Mouse (Mus musculus) lung, embryonic 15.5 days (tissue): ENCODE measurements around the gene Sik3. TPM values are rescaled to one million over a fixed set of nuclear protein-coding genes. Genes with fewer than 3 reads are reported as not detected.

Experiments used
- ATAC-seq: fragments of 200-750 bp; cut with Nextera tagmentation; 2 replicates; pipeline ENCODE4 v1.8.0; 2017; ENCODE audit warnings: moderate number of reproducible peaks, borderline replicate concordance; ENCODE audit not compliant: low FRiP score, low TSS enrichment; ENCODE audit errors: extremely low read depth
- H3K27ac ChIP-seq: fragments of 300-500 bp; sonication (generic); 2 replicates; pipeline ENCODE4 v1.5.1; 2015; ENCODE audit warnings: moderate library complexity, mild to moderate bottlenecking, inconsistent platforms
- H3K27me3 ChIP-seq: fragments of 300-500 bp; sonication (generic); 2 replicates; pipeline ENCODE4 v1.6.1; 2015; ENCODE audit warnings: inconsistent platforms
- H3K36me3 ChIP-seq: fragments of 300-500 bp; sonication (generic); 2 replicates; pipeline ENCODE4 v1.6.1; 2015; ENCODE audit warnings: inconsistent platforms
- H3K4me1 ChIP-seq: fragments of 300-500 bp; sonication (generic); 2 replicates; pipeline ENCODE4 v1.6.1; 2015; ENCODE audit warnings: inconsistent platforms
- H3K4me2 ChIP-seq: fragments of 300-500 bp; sonication (generic); 2 replicates; pipeline ENCODE4 v1.6.1; 2015; ENCODE audit warnings: inconsistent platforms, mild to moderate bottlenecking, moderate library complexity
- H3K4me3 ChIP-seq: fragments of 300-500 bp; sonication (generic); 2 replicates; pipeline ENCODE4 v1.5.1; 2015; ENCODE audit warnings: mild to moderate bottlenecking, inconsistent platforms
- H3K9ac ChIP-seq: fragments of 300-500 bp; sonication (generic); 2 replicates; pipeline ENCODE4 v1.6.1; 2015; ENCODE audit warnings: inconsistent platforms
- H3K9me3 ChIP-seq: fragments of 300-500 bp; sonication (generic); 2 replicates; pipeline ENCODE4 v1.6.1; 2016; ENCODE audit warnings: inconsistent platforms
- WGBS: fragments of 180-500 bp; shearing (Covaris S2); methylation state at CpG from one replicate; pipeline ENCODE4 v1.1.7; 2015; 5-methylcytosine and 5-hydroxymethylcytosine counted together
- polyA plus RNA-seq: library from polyadenylated mRNA; unstranded; fragments of >200 nt; fragmentation: Nextera tagmentation; extraction: Ambion mirVana; gene quantifications from 2 replicates; pipeline ENCODE4 v1.2.1, GENCODE M21; 2015

Gene Sik3
- polyA plus RNA-seq, 1 experiment from 2014 or later: 12.8 TPM

DNA sequence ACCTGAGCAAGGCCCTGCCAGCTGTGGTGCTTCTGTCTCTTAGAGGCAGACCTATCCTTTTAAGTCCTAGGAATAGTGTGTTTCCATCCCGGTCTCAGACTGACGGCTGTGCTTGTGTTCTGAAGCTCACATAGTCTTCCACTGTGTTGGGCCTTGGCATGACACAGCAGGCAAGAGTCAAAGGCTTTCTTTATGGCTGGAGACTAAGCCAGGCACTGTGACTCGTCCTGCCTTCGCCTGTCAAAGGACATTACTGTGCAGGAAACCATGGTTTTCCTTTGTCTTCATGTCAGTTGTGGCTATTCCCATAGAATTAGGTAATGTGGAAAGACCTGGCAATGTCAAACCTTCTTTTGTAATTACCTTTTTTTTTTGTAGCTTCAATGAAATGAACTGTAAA lies 144.1 kb downstream of the Sik3 start:
- Histone ChIP-seq H3K9ac (no peak overlapping the region), H3K27ac (no peak overlapping the region), H3K4me1 (peaks cover 32% of the 10 kb centered on the region), H3K4me2 (no peak overlapping the region), H3K27me3 (no peaks in the 10 kb centered on the region), H3K36me3 (no peaks in the 10 kb centered on the region), H3K9me3 (no peaks in the 10 kb centered on the region), H3K4me3 (no peak overlapping the region)
- no peak for ATAC-seq
- WGBS: 73% methylated on average over 4 of the region's 4 CpGs

DNA sequence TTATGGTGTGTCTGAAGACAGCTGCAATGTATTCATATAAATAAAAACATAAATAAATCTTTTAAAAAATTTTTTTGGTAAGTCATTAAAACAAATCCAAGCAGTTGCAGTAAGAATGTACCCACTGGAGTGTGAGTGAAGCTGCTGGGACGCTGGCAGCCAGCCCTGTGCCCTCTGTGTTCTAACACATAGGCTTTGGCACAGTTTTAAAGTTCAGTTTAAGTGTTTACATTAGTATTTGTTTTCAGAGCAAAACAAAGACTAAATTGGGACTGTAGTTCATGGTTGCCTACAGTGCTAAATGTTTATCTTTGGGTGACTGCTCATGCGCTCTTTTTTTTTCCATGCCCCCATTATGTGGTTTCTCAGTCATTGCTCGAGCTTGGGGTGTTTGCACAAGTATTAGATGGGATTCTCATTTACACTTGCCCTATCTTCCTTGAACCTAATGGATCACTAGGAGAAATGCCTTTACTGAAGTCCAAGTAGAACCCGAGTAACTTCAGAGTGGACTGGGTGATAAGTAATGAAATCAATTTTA lies 145.7 kb downstream of the Sik3 start:
- ATAC-seq: peak; percentile 59; the same call in 1 of the 2 replicates
- Histone ChIP-seq H3K4me3 (no peak overlapping the region), H3K36me3 (no peaks in the 10 kb centered on the region), H3K9me3 (no peaks in the 10 kb centered on the region), H3K27me3 (no peaks in the 10 kb centered on the region), H3K27ac (no peak overlapping the region), H3K9ac (no peak overlapping the region), H3K4me2 (no peak overlapping the region), H3K4me1 (peaks cover 24% of the 10 kb centered on the region)
- WGBS: 47% methylated on average over 4 of the region's 4 CpGs

DNA sequence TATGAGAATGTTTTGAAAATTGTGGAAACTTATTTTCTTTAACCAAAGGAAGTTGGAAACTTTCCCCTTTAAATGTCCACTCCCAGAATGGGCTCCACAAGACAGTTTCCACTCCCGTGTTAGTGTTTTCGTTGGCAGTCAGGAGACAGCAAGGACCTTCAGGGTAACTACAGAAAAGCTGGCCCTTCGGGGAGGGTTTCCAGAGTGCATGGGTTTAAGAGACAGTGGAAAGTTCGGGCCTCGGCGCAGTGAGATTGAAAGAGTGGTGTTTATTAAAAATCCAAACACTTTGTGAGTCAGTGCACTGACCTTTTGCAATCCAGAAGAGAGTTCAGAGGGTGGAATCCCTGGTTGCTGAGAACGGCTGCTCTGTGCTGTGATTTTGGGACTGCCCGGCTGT lies 150.8 kb downstream of the Sik3 start:
- H3K27ac ChIP-seq: 0 out of 2 replicates have a peak overlapping the region, but pooled peaks have one; percentile 37
- H3K9me3 ChIP-seq: no peaks in the 10 kb centered on the region
- no peak overlapping the region for H3K9ac ChIP-seq
- WGBS: 36% methylated on average over 8 of the region's 8 CpGs
- no peaks in the 10 kb centered on the region for H3K27me3 ChIP-seq
- no peak overlapping the region for H3K4me3 ChIP-seq
- H3K4me2 ChIP-seq: no peak overlapping the region
- no peaks in the 10 kb centered on the region for H3K36me3 ChIP-seq
- no peak for ATAC-seq
- H3K4me1 ChIP-seq: peaks cover 9% of the 10 kb centered on the region

DNA sequence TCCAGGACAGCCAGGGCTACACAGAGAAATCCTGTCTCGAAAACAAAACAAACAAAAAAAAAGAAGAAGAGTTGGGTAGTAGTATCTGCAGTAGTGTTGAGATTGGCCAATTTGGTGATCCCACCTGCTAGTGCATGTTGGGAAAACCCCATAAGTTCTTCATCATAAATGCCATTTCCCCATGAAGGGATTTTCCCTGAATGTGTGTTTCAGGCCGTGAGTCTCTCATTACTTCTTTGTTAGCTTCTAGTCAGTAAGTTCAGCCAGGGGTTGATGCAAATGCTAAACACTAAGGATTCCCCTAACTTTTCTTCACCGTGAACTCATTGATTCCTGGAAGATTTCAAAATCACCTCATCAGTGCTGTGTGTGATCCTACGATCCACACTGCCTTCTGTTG lies 156.2 kb downstream of the Sik3 start:
- Histone ChIP-seq H3K4me1 (peaks cover 13% of the 10 kb centered on the region; the same call in 1 of the 2 replicates), H3K9me3 (no peaks in the 10 kb centered on the region), H3K9ac (no peak overlapping the region), H3K27me3 (no peaks in the 10 kb centered on the region), H3K4me3 (no peak overlapping the region), H3K27ac (no peak overlapping the region), H3K4me2 (no peak overlapping the region), H3K36me3 (no peaks in the 10 kb centered on the region)
- 67% methylated on average over 4 of the region's 4 CpGs for WGBS
- ATAC-seq: no peak

DNA sequence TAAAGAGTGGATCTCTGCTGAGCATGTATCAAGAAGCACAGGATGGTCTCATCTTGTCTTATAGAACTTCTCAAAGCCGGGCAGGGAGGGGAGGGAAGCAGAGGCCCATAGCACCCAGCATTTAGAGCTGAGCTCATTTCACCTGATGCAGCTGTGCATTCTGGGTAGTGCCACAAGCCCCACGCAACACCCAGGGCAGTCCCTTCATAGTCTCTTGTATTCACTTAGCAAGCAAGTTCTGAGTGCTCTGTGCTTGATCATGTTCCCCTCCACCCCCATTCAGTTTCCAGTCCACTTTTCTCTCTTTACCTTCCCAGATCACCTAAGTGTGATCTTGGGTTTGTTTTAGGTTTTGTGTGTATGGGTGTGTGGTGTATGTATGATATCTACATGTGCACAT lies 159.6 kb downstream of the Sik3 start:
- H3K9ac ChIP-seq: no peak overlapping the region
- ATAC-seq: no peak
- no peak overlapping the region for H3K27ac ChIP-seq
- peaks cover 36% of the 10 kb centered on the region for H3K4me1 ChIP-seq
- no peak overlapping the region for H3K4me2 ChIP-seq
- H3K9me3 ChIP-seq: no peaks in the 10 kb centered on the region
- no peaks in the 10 kb centered on the region for H3K36me3 ChIP-seq
- H3K4me3 ChIP-seq: no peak overlapping the region
- no peaks in the 10 kb centered on the region for H3K27me3 ChIP-seq
- 83% methylated on average over 2 of the region's 2 CpGs for WGBS

DNA sequence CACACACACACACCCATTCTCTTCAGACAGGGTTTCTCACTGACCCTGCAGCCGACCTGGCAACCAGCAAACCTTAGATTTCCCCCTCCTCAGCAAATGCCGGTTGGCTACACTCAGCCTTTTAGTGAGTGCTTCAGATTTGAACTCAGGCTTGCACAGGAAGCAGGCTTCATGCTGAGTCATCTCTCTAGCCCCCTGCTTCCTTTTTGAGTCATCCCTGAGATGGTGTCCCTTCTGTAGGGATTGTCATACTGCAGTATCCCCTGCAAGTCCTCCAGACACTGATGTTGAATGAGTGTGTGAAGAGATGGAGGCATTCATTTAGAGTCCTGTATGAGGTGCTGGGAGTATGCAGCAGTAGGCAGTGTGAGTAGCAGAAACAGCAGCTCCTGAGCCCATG lies 160.3 kb downstream of the Sik3 start:
- 0 out of 2 replicates have a peak overlapping the region, but pooled peaks have one; percentile 4 for H3K27ac ChIP-seq
- H3K9ac ChIP-seq: no peak overlapping the region
- H3K4me2 ChIP-seq: no peak overlapping the region
- peaks cover 2% of the 10 kb centered on the region; the same call in 1 of the 2 replicates for H3K36me3 ChIP-seq
- 15% methylated on average over 2 of the region's 2 CpGs for WGBS
- no peak for ATAC-seq
- H3K4me3 ChIP-seq: no peak overlapping the region
- peaks cover 36% of the 10 kb centered on the region for H3K4me1 ChIP-seq
- H3K27me3 ChIP-seq: no peaks in the 10 kb centered on the region
- H3K9me3 ChIP-seq: no peaks in the 10 kb centered on the region

DNA sequence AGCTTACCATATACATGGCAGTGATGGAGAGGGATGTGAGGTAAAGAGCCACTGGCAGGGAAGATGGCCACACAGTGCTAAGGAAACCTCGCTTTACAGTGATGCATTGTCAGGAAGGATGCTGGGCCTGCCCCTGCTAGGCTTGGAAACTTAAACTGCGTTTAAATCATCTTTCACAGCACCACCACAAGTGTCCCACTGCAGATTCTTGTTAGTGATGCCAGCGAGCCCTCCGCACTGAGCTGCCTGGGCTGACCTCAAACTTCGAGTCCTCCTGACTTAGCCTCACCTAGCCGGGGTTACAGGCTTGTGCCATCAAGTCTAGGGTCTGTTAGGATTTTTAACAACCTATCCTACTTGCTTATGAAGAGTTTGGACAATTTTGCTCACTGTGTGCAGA lies 161.3 kb downstream of the Sik3 start:
- no peak overlapping the region for H3K4me3 ChIP-seq
- peaks cover 10% of the 10 kb centered on the region; the same call in 1 of the 2 replicates for H3K36me3 ChIP-seq
- no peaks in the 10 kb centered on the region for H3K27me3 ChIP-seq
- H3K4me1 ChIP-seq: peaks cover 36% of the 10 kb centered on the region
- no peak overlapping the region for H3K27ac ChIP-seq
- no peak overlapping the region for H3K9ac ChIP-seq
- H3K4me2 ChIP-seq: no peak overlapping the region
- no peak for ATAC-seq
- WGBS: 70% methylated on average over 6 of the region's 6 CpGs
- H3K9me3 ChIP-seq: no peaks in the 10 kb centered on the region

DNA sequence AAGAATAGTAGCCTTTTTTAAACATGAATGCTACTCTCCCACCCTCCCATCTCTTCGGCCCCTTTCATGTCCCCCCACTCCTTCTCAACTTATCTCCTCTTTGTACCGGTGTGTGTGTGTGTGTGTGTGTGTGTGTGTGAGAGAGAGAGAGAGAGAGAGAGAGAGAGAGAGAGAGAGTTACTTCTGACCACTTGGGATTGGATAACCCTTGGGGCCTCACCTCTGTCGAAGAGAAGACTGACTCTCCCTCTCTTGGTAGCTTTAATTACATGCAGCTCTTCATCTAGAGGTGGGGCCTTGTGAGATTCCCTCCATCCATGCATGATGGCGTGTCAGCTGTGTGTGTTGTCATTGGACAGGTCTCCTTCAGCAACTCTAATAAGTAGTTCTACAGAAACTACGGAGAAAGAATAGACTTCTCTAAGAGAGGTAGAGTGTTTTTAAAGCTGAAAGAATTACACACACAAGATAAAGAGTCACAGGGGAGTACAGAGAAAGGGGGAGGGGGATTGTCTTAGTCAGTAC lies 162.2 kb downstream of the Sik3 start:
- H3K27ac ChIP-seq: no peak overlapping the region
- no peak overlapping the region for H3K4me3 ChIP-seq

DNA sequence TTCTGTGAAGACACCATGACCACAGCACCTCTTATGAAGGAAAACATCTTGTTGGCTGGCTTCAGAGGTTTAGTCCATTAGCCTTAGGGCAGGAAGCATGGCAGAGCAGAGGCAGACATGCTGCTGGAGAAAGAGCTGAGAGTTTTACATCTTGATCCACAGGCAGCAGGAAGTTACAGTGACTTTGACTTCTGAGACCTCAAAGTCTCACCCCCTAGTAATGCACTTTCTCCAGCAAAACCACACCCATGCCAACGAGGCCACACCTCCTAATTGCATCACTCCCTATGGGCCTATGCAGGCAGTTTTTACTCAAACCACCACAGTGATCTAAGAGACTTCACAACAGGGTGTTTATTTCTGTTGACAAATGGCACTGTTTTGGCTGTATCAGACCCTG lies 162.7 kb downstream of the Sik3 start:
- Histone ChIP-seq H3K36me3 (peaks cover 10% of the 10 kb centered on the region; the same call in 1 of the 2 replicates), H3K4me2 (no peak overlapping the region), H3K4me1 (peaks cover 38% of the 10 kb centered on the region), H3K4me3 (no peak overlapping the region), H3K9me3 (no peaks in the 10 kb centered on the region), H3K27me3 (no peaks in the 10 kb centered on the region), H3K27ac (peak overlapping the region; percentile 26; the same call in 1 of the 2 replicates), H3K9ac (no peak overlapping the region)
- no peak for ATAC-seq
- WGBS: 31% methylated on average over 1 of the region's 1 CpGs

More for the DNA sequence above, 162.2 kb downstream of the Sik3 start:
- no peak overlapping the region for H3K4me2 ChIP-seq
- no peaks in the 10 kb centered on the region for H3K27me3 ChIP-seq
- no peaks in the 10 kb centered on the region for H3K9me3 ChIP-seq
- peaks cover 36% of the 10 kb centered on the region for H3K4me1 ChIP-seq
- WGBS: 53% methylated on average over 5 of the region's 5 CpGs
- peaks cover 10% of the 10 kb centered on the region; the same call in 1 of the 2 replicates for H3K36me3 ChIP-seq
- ATAC-seq: no peak
- H3K9ac ChIP-seq: no peak overlapping the region

DNA sequence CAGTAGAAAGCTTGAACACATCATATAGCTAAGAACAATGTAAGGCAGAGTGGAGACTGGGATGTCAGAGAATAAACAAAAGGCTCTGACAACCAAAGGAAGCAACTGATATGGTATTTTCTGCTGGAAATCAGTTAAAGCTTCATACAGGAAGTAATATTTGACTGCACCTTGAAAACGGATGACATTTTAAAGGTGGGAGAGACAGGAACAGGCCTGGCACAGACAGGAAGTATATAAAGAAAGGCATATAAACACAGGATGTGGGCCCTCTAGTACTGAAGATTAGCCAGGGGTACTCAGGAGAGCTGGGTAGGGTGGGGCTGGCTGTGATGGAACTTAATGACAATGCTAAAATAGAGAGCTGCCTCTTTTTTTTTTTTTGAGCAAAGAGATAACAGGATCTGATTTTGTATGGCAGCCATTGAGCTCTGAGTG lies 163.3 kb downstream of the Sik3 start:
- Histone ChIP-seq H3K27me3 (no peaks in the 10 kb centered on the region), H3K36me3 (peaks cover 10% of the 10 kb centered on the region; the same call in 1 of the 2 replicates), H3K4me2 (no peak overlapping the region), H3K9ac (no peak overlapping the region), H3K9me3 (no peaks in the 10 kb centered on the region), H3K4me1 (peaks cover 44% of the 10 kb centered on the region), H3K4me3 (no peak overlapping the region), H3K27ac (peak overlapping the region; percentile 26; the same call in 1 of the 2 replicates)
- WGBS: 28% methylated on average over 1 of the region's 1 CpGs
- ATAC-seq: no peak

DNA sequence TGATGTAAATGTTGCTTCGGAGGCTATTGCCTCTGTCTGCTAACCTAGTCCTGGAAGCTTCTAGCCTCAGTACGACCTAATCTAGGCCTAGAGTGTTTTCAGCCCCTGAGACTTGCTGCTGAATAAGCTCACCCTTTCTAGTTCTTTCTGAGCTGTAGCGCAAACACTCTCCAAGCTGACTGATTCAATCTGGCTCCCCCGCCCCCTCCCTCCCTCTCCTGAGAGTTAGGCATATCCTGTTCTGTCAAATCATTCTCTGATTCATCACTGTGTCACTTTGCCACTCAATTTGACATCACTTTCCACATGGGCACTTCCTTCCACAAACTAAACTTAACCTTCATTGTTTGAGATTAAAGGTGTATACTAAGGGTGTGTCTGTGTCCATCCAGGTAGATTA lies 164.0 kb downstream of the Sik3 start:
- ATAC-seq: no peak
- 75% methylated on average over 4 of the region's 4 CpGs for WGBS
- H3K9me3 ChIP-seq: no peaks in the 10 kb centered on the region

DNA sequence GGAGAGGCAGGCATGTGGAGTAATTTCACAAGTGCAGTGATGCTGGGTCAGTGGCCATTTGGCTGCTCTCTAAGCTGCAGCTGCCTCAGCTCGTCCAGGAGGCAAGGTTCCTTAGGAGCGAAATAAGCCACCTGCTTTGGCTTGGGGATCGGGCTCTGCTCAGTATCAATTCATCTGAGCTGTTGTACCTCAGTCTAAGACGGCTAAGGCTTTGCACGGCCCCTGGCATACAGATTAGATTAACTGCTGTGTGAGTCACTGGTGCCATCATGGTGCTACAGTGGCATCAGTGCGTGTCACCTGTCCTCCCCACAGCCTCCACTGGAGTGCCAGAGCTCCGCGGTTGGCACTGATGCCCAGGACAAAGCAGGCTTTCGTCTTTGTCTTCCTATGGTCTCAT lies 166.0 kb downstream of the Sik3 start:
- Histone ChIP-seq H3K9ac (no peak overlapping the region), H3K4me1 (peaks cover 35% of the 10 kb centered on the region), H3K4me2 (no peak overlapping the region), H3K36me3 (peaks cover 10% of the 10 kb centered on the region; the same call in 1 of the 2 replicates), H3K9me3 (no peaks in the 10 kb centered on the region), H3K27ac (no peak overlapping the region), H3K27me3 (no peaks in the 10 kb centered on the region), H3K4me3 (no peak overlapping the region)
- WGBS: 89% methylated on average over 9 of the region's 9 CpGs
- ATAC-seq: no peak

More for the DNA sequence above, 164.0 kb downstream of the Sik3 start:
- peaks cover 10% of the 10 kb centered on the region; the same call in 1 of the 2 replicates for H3K36me3 ChIP-seq
- no peak overlapping the region for H3K4me2 ChIP-seq
- no peak overlapping the region for H3K9ac ChIP-seq
- no peak overlapping the region for H3K4me3 ChIP-seq
- no peaks in the 10 kb centered on the region for H3K27me3 ChIP-seq
- no peak overlapping the region for H3K27ac ChIP-seq
- peaks cover 47% of the 10 kb centered on the region for H3K4me1 ChIP-seq
